Mouse (Mus musculus): ENCODE measurements around the gene Etl4.

The Etl4 gene

GRCm38 (mm10) chr2:20749687-20750086, 840.1 kb downstream of the Etl4 start:
- DNase-seq (ENCODE audit: extremely low read depth, low read depth, low spot score), result no peak

- DNase-seq (ENCODE audit: extremely low read depth, low read depth, low spot score), result peak; percentile 21
These were observed 843.9 kb downstream of the Etl4 start for GRCm38 (mm10) chr2:20753282-20754110.

GRCm38 (mm10) chr2:20756964-20757363, 847.4 kb downstream of the Etl4 start:
- no peak for DNase-seq (ENCODE audit: extremely low read depth, low read depth, low spot score)

GRCm38 (mm10) chr2:20759045-20759662, 849.6 kb downstream of the Etl4 start:
- no peak for DNase-seq (ENCODE audit: extremely low read depth, low read depth, low spot score)

GRCm38 (mm10) chr2:20761320-20761719, 851.7 kb downstream of the Etl4 start:
- no peak for DNase-seq (ENCODE audit: extremely low read depth, low read depth, low spot score)

- no peak for DNase-seq (ENCODE audit: extremely low read depth, low read depth, low spot score)
These were observed 852.2 kb downstream of the Etl4 start for GRCm38 (mm10) chr2:20761751-20762150.

- no peak for DNase-seq (ENCODE audit: extremely low read depth, low read depth, low spot score)
These were observed 854.1 kb downstream of the Etl4 start for GRCm38 (mm10) chr2:20763511-20764212.

GRCm38 (mm10) chr2:20764566-20765090, 855.0 kb downstream of the Etl4 start:
- DNase-seq (ENCODE audit: extremely low read depth, low read depth, low spot score), result no peak

- no peak for DNase-seq (ENCODE audit: extremely low read depth, low read depth, low spot score)
These were observed 859.1 kb downstream of the Etl4 start for GRCm38 (mm10) chr2:20768681-20769080.

GRCm38 (mm10) chr2:20770171-20770570, 860.6 kb downstream of the Etl4 start:
- DNase-seq (ENCODE audit: extremely low read depth, low read depth, low spot score), result no peak

- DNase-seq (ENCODE audit: extremely low read depth, low read depth, low spot score), result no peak
These were observed 864.9 kb downstream of the Etl4 start for GRCm38 (mm10) chr2:20774462-20774861.

GRCm38 (mm10) chr2:20776171-20776704, 866.7 kb downstream of the Etl4 start:
- DNase-seq (ENCODE audit: extremely low read depth, low read depth, low spot score), result no peak

- DNase-seq (ENCODE audit: extremely low read depth, low read depth, low spot score), result no peak
These were observed 868.4 kb downstream of the Etl4 start for GRCm38 (mm10) chr2:20777931-20778330.

- no peak for DNase-seq (ENCODE audit: extremely low read depth, low read depth, low spot score)
These were observed 870.2 kb downstream of the Etl4 start for GRCm38 (mm10) chr2:20779484-20780381.

- no peak for DNase-seq (ENCODE audit: extremely low read depth, low read depth, low spot score)
These were observed 891.8 kb downstream of the Etl4 start for GRCm38 (mm10) chr2:20801236-20801890.

- DNase-seq (ENCODE audit: extremely low read depth, low read depth, low spot score), result peak; percentile 30
These were observed 901.9 kb downstream of the Etl4 start for GRCm38 (mm10) chr2:20811506-20811905.

GRCm38 (mm10) chr2:20813986-20814385, 904.4 kb downstream of the Etl4 start:
- no peak for DNase-seq (ENCODE audit: extremely low read depth, low read depth, low spot score)

GRCm38 (mm10) chr2:20818226-20818625, 908.6 kb downstream of the Etl4 start:
- no peak for DNase-seq (ENCODE audit: extremely low read depth, low read depth, low spot score)

- DNase-seq (ENCODE audit: extremely low read depth, low read depth, low spot score), result no peak
These were observed 916.7 kb downstream of the Etl4 start for GRCm38 (mm10) chr2:20826258-20826657.

GRCm38 (mm10) chr2:20830882-20831281, 921.3 kb downstream of the Etl4 start:
- no peak for DNase-seq (ENCODE audit: extremely low read depth, low read depth, low spot score)

Data from fat pad, adult 2 months (tissue).